Mouse (Mus musculus): ENCODE data around the gene Tceanc2. TPM values are rescaled to one million over a fixed set of nuclear protein-coding genes. Genes with fewer than 3 reads are reported as not detected.

The Tceanc2 gene
- polyA plus RNA-seq, 1 experiment from 2014 or later, result 22.9 TPM

- DNase-seq (ENCODE audit: low spot score), result no peak
- Histone ChIP-seq H3K27me3 (ENCODE audit: low read depth, poor library complexity, severe bottlenecking) (no peaks in the 10 kb centered on the region), H3K9me3 (replicated peaks) (no peaks in the 10 kb centered on the region), H3K4me3 (no peak overlapping the region), H3K4me1 (no peaks in the 10 kb centered on the region), H3K27ac (no peak overlapping the region), H3K36me3 (peaks cover 98% of the 10 kb centered on the region)
- 98% methylated on average over 3 of the region's 3 CpGs for WGBS
Observed at GRCm38 (mm10) chr4:107201779-107202178, 22.9 kb upstream of the Tceanc2 start.

DNA sequence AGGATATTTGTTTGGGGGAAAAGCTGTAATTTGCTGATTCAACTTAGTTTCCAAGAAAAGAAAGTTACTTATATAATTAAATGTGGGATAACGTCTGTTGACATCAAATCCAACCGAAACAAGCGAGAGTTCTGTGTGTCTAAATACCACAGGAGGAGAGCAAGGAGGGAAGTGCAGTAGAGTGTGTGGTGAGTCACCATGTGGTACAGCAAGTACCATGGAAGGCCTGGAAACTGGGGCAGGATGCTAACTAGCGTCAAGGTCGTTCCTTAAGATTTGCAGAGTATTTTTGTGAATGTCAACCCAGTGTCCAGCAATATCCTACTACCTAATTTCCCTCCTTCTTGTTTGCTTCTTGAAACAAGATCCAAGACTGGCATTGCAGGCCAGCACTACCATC is 19.2 kb upstream of the Tceanc2 start:
- DNase-seq (ENCODE audit: low spot score), result no peak
- no peaks in the 10 kb centered on the region for H3K27me3 ChIP-seq (ENCODE audit: low read depth, poor library complexity, severe bottlenecking)
- no peaks in the 10 kb centered on the region for H3K4me1 ChIP-seq
- no peak overlapping the region for H3K27ac ChIP-seq
- no peaks in the 10 kb centered on the region for H3K9me3 ChIP-seq (replicated peaks)
- H3K36me3 ChIP-seq, result peaks cover 99% of the 10 kb centered on the region
- no peak overlapping the region for H3K4me3 ChIP-seq
- 94% methylated on average over 5 of the region's 5 CpGs for WGBS

DNA sequence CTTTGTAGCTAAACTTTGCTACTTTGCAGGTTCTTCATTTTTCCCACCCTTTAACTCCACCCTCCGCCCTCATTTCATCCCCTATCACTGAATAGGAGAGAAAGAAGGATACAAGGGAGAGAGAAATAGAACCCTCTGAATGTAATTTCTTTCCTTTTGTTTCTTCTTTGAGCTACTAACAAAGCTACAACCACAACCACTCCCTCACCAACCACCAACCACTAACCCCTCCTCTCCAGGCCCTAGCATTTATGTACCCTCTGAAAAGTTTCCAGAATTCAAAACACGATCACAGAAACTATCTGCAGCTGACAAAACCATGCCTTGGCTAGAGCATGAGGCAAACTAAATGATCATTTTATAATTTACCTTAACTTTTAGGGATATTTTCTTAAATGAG is 17.5 kb upstream of the Tceanc2 start:
- Histone ChIP-seq H3K4me3 (no peak overlapping the region), H3K27me3 (ENCODE audit: low read depth, poor library complexity, severe bottlenecking) (no peaks in the 10 kb centered on the region), H3K36me3 (peaks cover 99% of the 10 kb centered on the region), H3K9me3 (replicated peaks) (no peaks in the 10 kb centered on the region), H3K4me1 (no peaks in the 10 kb centered on the region), H3K27ac (no peak overlapping the region)
- no peak for DNase-seq (ENCODE audit: low spot score)
- 91% methylated on average over 2 of the region's 2 CpGs for WGBS

DNA sequence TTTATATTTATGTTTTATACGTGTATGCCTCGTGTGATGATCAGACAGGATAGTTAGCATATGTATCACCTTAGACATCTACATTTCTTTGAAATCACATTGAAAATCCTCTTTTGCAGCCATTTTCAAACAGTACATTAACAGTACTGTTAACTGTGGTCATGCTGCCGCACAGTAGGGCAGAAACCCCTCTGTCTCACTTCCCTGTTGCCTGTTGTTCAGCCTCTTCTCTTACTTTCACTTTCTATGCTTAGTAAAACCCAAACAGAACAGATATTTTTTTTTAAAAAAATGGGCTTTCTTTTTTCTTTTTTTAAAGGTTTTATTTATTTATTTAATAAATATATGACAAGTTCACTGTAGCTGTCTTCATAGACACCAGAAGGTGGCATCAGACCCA is 14.9 kb upstream of the Tceanc2 start:
- Histone ChIP-seq H3K27me3 (ENCODE audit: low read depth, poor library complexity, severe bottlenecking) (no peaks in the 10 kb centered on the region), H3K9me3 (replicated peaks) (no peaks in the 10 kb centered on the region), H3K27ac (no peak overlapping the region), H3K4me3 (no peak overlapping the region), H3K36me3 (peaks cover 99% of the 10 kb centered on the region), H3K4me1 (no peaks in the 10 kb centered on the region)
- WGBS, result 96% methylated on average over 3 of the region's 3 CpGs
- DNase-seq (ENCODE audit: low spot score), result no peak

GRCm38 (mm10) chr4:107185703-107186102 is 6.8 kb upstream of the Tceanc2 start:
- Histone ChIP-seq H3K27me3 (ENCODE audit: low read depth, poor library complexity, severe bottlenecking) (no peaks in the 10 kb centered on the region), H3K4me3 (no peak overlapping the region), H3K4me1 (peaks cover 18% of the 10 kb centered on the region), H3K27ac (0 out of 2 replicates have a peak overlapping the region, but pooled peaks have one; percentile 50), H3K9me3 (replicated peaks) (no peaks in the 10 kb centered on the region), H3K36me3 (peaks cover 49% of the 10 kb centered on the region)
- 37% methylated on average over 3 of the region's 3 CpGs for WGBS
- peak; percentile 38 for DNase-seq (ENCODE audit: low spot score)

DNA sequence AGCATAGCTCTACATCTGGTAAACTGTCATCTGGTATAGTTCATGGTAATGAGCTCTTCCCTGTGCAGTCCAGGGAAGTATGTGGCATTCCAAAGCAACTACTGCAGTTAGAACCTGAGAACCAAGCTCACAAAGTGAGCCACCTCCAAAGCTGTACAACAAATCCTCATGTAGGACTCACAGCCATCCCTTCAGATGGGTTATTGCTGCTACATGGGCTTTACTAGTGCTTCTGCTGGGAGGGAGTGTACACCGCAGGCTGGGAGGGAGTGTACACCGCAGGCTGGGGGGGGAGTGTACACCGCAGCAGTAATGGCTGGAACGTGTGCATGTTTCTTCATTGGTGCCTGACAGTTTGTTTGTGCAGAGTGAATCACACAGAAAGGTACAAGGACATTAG is 4.3 kb upstream of the Tceanc2 start:
- WGBS, result 92% methylated on average over 4 of the region's 4 CpGs
- Histone ChIP-seq H3K4me3 (no peak overlapping the region), H3K9me3 (replicated peaks) (no peaks in the 10 kb centered on the region), H3K4me1 (peaks cover 28% of the 10 kb centered on the region), H3K27me3 (ENCODE audit: low read depth, poor library complexity, severe bottlenecking) (no peaks in the 10 kb centered on the region), H3K36me3 (peaks cover 24% of the 10 kb centered on the region), H3K27ac (peak overlapping the region; percentile 25; the same call in 1 of the 2 replicates)
- DNase-seq (ENCODE audit: low spot score), result no peak

GRCm38 (mm10) chr4:107182796-107183195 is 3.9 kb upstream of the Tceanc2 start:
- H3K4me3 ChIP-seq, result no peak overlapping the region
- no peaks in the 10 kb centered on the region for H3K9me3 ChIP-seq (replicated peaks)
- WGBS, result 82% methylated on average over 2 of the region's 2 CpGs
- DNase-seq (ENCODE audit: low spot score), result no peak
- H3K27ac ChIP-seq, result peak overlapping the region; percentile 25; the same call in 1 of the 2 replicates
- peaks cover 20% of the 10 kb centered on the region for H3K36me3 ChIP-seq
- H3K4me1 ChIP-seq, result peaks cover 29% of the 10 kb centered on the region
- no peaks in the 10 kb centered on the region for H3K27me3 ChIP-seq (ENCODE audit: low read depth, poor library complexity, severe bottlenecking)

DNA sequence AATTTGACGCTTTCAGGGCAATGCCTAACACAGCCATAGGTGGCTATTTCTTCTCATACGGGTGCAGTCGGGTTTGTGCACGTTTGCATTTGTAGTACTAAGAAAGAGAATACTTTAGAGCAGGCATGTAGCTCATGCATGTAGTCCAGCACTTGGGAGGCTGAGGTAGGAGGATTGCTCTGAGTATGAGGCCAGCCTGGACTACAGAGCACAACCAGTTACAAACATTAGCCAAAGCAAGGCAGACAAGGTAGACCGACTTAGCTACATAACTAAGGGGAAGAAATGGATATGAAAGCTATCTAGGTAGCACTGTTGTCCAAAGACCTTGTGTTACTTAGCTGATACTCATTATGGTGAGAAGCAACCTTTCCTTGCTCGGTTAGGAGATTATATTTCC is 3.0 kb upstream of the Tceanc2 start:
- peaks cover 39% of the 10 kb centered on the region for H3K4me1 ChIP-seq
- no peak overlapping the region for H3K27ac ChIP-seq
- H3K4me3 ChIP-seq, result no peak overlapping the region
- DNase-seq (ENCODE audit: low spot score), result no peak
- WGBS, result 93% methylated on average over 6 of the region's 6 CpGs
- peaks cover 12% of the 10 kb centered on the region for H3K36me3 ChIP-seq
- H3K27me3 ChIP-seq (ENCODE audit: low read depth, poor library complexity, severe bottlenecking), result no peaks in the 10 kb centered on the region
- H3K9me3 ChIP-seq (replicated peaks), result no peaks in the 10 kb centered on the region

DNA sequence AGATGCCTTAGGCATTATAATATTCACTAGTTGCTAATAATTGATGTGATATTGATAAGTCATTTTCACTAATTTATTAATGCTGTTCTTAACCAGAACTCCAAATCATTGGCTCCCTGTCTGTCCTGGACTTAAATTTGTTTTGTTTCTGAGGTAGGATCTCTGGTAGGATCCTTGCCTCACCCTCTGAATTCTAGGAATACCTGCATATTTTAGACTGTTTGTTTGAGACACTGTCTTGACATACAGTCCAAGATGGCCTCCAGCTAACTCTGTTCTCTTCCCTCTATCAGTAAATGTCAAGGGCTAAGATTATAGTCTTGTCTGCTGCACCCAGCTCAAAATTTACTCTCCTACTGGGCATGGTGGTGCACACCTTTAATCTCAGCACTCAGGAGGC is 1.8 kb upstream of the Tceanc2 start:
- peaks cover 40% of the 10 kb centered on the region for H3K4me1 ChIP-seq
- no peaks in the 10 kb centered on the region for H3K9me3 ChIP-seq (replicated peaks)
- no peak overlapping the region for H3K4me3 ChIP-seq

GRCm38 (mm10) chr4:107179561-107179960 is 645 bp upstream of the Tceanc2 start:
- Histone ChIP-seq H3K27me3 (ENCODE audit: low read depth, poor library complexity, severe bottlenecking) (no peaks in the 10 kb centered on the region), H3K27ac (peak overlapping the region; percentile 94), H3K36me3 (peaks cover 19% of the 10 kb centered on the region), H3K9me3 (replicated peaks) (no peaks in the 10 kb centered on the region), H3K4me1 (peaks cover 34% of the 10 kb centered on the region), H3K4me3 (peak overlapping the region; percentile 91)
- no peak for DNase-seq (ENCODE audit: low spot score)
- WGBS, result 12% methylated on average over 8 of the region's 8 CpGs

More for the DNA sequence above, 1.8 kb upstream of the Tceanc2 start:
- no peak for DNase-seq (ENCODE audit: low spot score)
- no peaks in the 10 kb centered on the region for H3K27me3 ChIP-seq (ENCODE audit: low read depth, poor library complexity, severe bottlenecking)
- H3K27ac ChIP-seq, result no peak overlapping the region
- H3K36me3 ChIP-seq, result peaks cover 8% of the 10 kb centered on the region

DNA sequence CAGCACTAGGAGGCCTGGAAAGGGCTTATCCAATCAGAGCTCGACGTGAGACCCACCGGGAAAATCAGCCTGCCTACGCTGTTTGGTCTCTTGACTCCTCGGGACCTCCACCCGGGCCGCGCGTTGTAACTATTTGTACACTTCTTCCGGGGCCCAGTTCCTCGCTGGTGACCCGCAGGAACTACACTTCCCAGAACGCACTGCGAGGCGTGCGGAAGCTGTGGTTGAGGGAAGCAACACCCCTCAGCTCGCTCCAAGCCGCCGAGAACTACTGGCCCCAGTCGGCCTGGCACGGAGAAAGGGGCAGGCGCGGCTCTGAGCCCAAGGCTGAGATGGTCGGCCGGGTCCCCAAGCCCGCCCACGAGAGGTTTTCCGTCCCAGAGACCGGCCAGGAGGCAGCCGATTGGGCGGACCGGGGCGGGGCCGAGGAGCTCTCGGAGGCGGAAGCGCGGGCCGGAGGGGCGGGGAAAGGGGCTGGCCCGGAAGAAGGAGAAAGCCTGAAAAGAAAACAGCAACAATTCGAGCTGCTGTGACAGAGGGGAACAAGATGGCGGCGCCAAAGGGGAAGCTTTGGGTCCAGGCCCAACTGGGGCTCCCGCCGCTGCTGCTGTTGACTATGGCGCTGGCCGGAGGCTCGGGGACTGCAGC is 610 bp downstream of the Tceanc2 start, which contains the start of gene Tmem59:
Gene Tmem59, plus strand, starts transcription at position 218 of the 648 bp plus-strand sequence.
- Histone ChIP-seq H3K36me3 (peaks cover 30% of the 10 kb centered on the region), H3K4me3 (peak within 1 kb of the TSS; percentile 91), H3K4me1 (peaks cover 33% of the 10 kb centered on the region), H3K27ac (peak within 1 kb of the TSS; percentile 94), H3K9me3 (replicated peaks) (no peaks in the 10 kb centered on the region), H3K27me3 (ENCODE audit: low read depth, poor library complexity, severe bottlenecking) (no peaks in the 10 kb centered on the region)
- WGBS, result under 1% methylated on average over 49 of the region's 49 CpGs
- peak; percentile 96 for DNase-seq (ENCODE audit: low spot score)

- Histone ChIP-seq H3K36me3 (peaks cover 37% of the 10 kb centered on the region), H3K9me3 (replicated peaks) (no peaks in the 10 kb centered on the region), H3K4me3 (peak overlapping the region; percentile 91), H3K27ac (peak overlapping the region; percentile 94), H3K27me3 (ENCODE audit: low read depth, poor library complexity, severe bottlenecking) (no peaks in the 10 kb centered on the region), H3K4me1 (peaks cover 32% of the 10 kb centered on the region)
- DNase-seq (ENCODE audit: low spot score), result no peak
- 54% methylated on average over 11 of the region's 11 CpGs for WGBS
Observed at GRCm38 (mm10) chr4:107177506-107177905, 1.4 kb downstream of the Tceanc2 start.

DNA sequence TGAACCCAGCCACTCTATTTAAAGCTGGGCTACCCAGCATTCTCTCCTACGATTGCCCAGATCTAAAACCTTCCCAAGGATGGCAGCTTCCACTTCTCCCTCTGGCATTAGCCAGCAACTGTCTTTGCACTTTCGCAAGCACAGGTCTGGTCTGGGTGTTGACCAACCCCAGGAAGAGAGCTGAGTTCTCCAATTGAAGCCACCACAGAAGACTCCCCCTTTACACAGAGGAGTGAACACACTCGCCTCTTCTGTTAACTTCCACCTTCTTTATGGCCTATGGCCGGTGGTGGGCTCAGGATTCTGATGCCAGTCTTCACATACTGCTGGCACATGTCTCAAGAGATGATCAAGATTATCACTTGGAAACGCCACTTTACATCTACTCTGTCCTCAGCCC is 11.1 kb downstream of the Tceanc2 start:
- Histone ChIP-seq H3K9me3 (replicated peaks) (no peaks in the 10 kb centered on the region), H3K4me1 (0 out of 2 replicates have a peak, but pooled peaks cover 7% of the 10 kb centered on the region), H3K4me3 (no peak overlapping the region), H3K36me3 (peaks cover 61% of the 10 kb centered on the region), H3K27me3 (ENCODE audit: low read depth, poor library complexity, severe bottlenecking) (no peaks in the 10 kb centered on the region), H3K27ac (no peak overlapping the region)
- WGBS, result 88% methylated on average over 5 of the region's 5 CpGs
- DNase-seq (ENCODE audit: low spot score), result no peak

DNA sequence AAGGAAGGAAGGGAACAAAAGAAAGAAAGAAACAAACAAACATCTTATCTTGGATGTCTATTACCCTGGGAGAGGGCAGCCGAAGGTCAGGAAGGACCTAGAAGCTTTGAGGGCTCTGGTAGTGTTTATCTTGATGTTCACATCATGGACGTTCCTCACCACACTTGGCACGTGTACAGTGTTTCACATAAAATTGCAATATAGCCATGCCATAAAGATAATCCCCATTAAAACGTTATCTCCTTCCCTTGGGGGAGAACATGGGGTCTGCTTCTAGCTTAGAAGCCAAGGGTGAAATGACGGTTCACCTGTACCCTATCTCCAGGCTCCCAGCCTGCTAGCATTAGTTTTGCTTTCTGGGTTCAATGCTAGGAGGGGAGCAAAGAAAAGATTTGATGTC is 12.2 kb downstream of the Tceanc2 start:
- WGBS, result 87% methylated on average over 5 of the region's 5 CpGs
- DNase-seq (ENCODE audit: low spot score), result no peak
- Histone ChIP-seq H3K36me3 (peaks cover 56% of the 10 kb centered on the region), H3K4me3 (no peak overlapping the region), H3K9me3 (replicated peaks) (no peaks in the 10 kb centered on the region), H3K27ac (no peak overlapping the region), H3K4me1 (0 out of 2 replicates have a peak, but pooled peaks cover 3% of the 10 kb centered on the region), H3K27me3 (ENCODE audit: low read depth, poor library complexity, severe bottlenecking) (no peaks in the 10 kb centered on the region)
